Mouse (Mus musculus) T-cell, adult 2 months (primary cell): ENCODE data around the gene Svs5.
A peak's percentile ranks its signal among the peaks of the same experiment; 100 is the strongest.
"Not testable (repeated sequence)": the region's sequence is repeated elsewhere in the genome, so short reads cannot be mapped to it uniquely, and the experiment has no call there.

ENCODE experiments used
- DNase-seq: peaks from one replicate; pipeline ENCODE4 v3.0.0; 2022; ENCODE audit warnings: low spot score

Gene Svs5

DNA sequence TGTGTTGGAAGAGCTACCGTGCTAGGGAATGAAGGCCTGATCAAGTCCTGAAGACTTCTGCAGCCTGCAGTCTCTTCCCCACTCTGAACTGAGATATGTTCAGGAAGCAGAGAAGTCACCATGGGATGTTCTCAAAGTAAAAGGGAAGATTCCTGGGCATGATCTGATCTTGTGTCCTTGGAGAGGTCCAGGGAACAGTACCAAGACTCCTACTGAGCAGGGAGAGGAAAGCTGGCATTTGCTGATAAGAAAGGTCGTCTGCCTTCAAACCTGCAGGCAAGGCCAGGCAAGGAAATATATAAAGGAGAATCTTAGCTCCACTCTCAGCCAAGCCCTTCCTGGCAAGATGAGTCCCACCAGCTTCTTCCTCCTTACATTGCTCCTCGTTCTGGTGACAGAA lies at the start of gene Svs5:
Gene Svs5, plus strand, starts transcription at position 301 of the 400 bp plus-strand sequence.
- DNase-seq, result not testable (repeated sequence)

DNA sequence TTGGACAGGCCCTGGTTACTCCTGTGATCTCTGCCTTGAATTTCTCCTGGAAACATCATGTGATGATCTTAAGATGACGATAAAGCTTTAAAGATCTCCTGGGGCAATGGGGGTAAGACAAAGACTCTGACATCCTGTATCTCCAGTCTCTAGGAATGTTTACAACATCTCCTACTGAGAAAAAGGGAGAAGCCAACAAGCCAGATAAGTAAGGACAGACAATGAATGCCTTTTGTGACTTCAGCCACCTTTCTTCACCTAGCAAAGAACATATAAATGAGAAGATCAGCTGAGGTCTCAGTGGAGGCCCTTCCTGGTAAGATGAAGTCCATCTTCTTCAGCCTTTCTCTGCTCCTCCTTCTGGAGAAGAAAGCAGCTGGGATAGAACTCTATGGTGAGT lies 43.6 kb upstream of the Svs5 start, which contains the start of gene Svs3a:
Gene Svs3a, plus strand, starts transcription at position 301 of the 400 bp plus-strand sequence.
- DNase-seq, result not testable (repeated sequence)

DNA sequence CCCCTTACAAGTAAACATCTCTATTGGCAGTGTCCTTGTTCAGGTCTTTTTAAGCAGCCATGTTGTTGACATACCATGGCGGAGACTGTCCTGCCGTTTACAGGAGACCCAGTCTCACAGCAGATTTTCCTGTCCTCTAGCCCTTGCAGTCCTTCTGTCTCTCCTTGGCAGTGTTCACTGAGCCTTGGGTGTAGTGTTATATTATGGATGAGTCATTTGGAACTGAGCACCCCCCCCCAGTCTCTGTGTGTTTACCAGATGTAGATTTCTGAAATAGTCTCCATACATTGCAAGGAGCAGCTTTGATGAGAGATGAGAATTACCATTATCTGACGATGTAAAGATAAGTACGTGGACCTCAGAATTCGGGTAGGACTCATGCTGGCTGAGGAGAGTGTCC lies 19.9 kb upstream of the Svs5 start:
- DNase-seq, result no peak

DNA sequence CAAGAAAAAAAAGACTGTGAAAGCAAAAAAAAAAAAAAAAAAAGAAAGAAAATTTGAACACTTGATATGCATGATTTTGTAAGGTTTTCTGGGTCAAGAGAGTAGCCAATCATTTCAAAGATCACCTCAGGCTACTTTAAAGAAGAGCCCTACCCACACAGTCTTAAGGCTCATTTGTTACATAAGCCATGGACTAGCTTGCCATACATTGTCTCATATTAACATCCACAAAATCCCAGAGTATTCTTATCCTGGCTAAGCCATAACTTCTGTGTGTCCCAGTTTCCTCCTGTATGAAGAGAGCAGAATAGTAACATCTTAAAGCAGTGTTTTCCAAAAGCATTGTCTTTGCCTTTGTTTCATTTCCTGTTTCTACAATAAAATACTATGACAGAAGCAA lies 17.1 kb upstream of the Svs5 start:
- DNase-seq, result not testable (repeated sequence)

DNA sequence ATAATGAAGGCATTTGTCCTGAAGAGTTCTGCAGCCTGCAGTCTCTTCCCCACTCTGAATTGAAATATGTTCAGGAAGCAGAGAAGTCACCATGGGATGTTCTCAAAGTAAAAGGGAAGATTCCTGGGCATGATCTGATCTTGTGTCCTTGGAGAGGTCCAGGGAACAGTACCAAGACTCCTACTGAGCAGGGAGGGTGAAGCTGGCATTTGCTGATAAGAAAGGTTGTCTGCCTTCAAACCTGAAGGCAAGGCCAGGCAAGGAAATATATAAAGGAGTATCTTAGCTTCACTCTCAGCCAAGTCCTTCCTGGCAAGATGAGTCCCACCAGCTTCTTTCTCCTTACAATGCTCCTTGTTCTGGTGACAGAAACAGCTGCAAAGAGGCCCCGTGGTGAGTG lies 16.1 kb upstream of the Svs5 start, which contains the start of gene Svs6:
Gene Svs6, plus strand, starts transcription at position 301 of the 400 bp plus-strand sequence.
- DNase-seq, result not testable (repeated sequence)

DNA sequence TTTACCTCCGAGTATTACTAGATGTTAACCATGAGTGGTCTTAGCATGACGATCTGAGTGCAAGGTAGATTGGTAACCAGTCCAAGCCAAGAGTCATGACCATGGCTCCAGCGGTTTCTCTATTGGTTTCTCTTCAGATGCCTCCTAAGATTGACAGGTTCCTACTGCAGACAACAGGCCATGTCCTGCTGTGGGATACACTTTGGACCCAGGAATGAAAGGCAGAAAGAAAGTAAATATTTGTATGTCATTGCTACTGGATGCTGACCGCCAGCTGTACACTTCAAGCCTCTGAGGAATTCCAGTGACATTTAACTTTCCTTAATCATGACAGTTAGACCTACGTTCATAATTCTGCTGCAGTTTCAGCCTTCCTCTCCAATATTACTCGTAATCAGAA lies 11.6 kb upstream of the Svs5 start:
- DNase-seq, result no peak

DNA sequence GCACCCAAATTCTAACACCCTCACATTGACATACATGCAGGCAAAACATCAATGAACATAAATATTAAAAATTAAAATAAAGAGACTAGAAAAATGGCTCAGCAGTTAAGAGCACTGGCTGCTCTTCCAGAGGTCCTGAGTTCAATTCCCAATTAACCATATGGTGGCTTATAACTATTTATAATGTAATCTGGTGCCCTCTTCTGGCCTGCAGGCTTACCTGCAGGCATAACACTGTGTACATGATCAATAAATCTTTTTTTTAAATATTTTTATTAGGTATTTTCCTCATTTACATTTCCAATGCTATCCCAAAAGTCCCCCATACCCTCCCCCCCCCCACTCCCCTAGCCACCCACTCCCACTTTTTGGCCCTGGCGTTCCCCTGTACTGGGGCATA lies 11.2 kb downstream of the Svs5 start:
- DNase-seq, result not testable (repeated sequence)

DNA sequence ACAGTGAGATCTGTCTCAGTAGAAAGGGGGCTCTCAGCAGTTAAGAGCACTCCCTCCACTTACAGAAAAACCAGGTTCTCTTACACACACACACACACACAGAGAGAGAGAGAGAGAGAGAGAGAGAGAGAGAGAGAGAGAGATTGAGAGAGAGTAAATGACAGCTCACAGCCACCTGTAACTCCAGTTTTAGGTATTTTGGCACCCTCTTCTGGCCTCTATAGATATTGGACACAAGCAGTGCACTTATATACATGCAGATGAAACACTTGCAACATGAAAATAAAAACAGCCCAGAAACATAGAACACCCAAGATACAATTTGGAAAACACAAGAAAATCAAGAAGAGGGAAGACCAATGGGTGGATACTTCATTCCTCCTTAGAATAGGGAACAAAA lies 15.2 kb downstream of the Svs5 start:
- DNase-seq, result not testable (repeated sequence)

DNA sequence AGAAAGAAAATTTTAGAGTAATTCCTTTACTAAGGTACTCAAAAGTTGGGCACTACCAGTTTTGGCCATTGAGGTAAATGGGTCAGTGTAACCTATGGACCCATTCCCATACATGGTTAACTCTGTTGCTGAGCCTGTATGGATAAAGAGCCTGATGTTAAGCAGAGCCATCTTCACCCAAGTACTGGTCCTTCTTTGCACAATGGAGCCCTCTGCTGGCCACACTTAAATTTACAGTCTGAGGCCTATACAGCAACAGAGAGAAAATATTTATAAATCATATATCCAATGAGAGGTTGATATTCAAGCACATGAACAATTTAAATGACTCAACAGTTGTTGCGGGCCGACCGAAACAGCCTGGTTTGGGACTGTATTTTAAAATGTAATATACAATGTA lies 16.4 kb downstream of the Svs5 start:
- no peak for DNase-seq

DNA sequence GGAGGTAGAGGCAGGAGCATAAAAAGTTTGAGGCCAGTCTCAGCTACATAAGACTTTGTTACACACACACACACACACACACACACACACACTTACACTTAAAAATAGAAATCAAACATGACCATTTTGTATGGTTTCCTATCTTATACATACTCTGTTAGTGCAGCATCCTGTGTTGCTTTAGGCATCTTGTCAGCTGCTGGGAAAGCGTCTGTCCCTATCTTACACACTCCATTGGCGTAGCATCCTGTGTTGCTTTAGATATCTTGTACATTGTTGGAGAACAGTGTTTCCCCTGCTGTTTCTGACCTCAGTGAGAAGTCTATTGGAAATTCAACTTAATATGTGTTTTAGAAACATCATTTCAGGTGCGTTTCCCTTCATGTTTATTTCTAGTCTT lies 20.2 kb downstream of the Svs5 start:
- no peak for DNase-seq

DNA sequence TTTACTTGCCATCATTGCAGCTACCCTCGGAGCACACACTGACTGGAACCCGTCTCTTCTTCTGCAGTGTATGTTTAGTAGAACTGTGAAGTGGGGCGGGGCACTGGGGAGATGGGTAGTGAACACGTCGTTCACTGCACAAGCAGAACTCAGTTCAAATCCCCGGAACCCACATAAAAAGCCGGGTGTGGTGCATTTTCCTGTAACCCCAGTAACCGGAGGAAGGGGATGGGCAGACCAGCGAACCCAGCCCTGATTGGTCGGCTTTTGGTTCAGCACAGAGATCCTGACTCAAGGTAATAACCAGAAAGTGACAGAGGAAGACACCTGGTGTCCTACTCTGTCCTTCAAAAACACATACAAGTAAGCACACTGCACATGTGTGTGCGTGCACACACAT lies 20.8 kb downstream of the Svs5 start:
- peak; percentile 12 for DNase-seq

DNA sequence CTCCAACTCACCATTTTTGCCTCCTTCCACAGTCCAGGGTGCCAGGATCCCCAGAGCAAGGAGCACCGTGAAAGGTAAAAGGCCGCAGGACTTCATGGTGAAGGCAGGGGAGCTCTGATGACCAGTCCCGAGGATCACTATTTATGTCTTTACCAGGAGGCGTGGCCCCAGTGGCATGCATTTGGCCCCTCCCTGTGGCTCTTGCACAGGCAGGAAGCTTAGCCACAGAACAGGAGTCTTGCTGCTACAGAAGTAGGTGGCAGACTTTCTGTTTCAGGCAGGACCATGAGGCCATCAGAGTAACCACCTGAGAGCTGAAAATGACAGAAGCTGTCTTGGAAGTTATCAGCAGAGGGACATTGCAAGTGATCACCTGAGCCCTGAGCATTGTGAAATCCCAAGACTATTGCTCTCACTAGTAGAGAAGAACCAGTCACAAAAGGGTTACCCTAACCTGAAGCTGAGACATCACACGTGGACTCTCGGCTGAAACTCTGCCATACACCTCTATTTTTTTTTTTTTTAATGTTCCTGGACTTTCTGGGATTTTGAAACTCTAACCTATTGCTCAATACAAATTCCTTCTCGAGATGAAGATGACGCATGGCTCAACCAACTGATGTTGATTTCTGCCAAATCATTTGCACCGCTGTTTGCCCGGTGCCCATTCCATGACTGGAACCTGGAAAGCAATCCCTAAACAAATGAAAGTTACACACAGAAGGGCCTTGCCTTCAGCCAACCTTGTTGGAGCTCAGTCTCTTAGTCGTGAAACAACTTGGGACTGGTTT lies 23.8 kb downstream of the Svs5 start:
- DNase-seq, result peak; percentile 9

DNA sequence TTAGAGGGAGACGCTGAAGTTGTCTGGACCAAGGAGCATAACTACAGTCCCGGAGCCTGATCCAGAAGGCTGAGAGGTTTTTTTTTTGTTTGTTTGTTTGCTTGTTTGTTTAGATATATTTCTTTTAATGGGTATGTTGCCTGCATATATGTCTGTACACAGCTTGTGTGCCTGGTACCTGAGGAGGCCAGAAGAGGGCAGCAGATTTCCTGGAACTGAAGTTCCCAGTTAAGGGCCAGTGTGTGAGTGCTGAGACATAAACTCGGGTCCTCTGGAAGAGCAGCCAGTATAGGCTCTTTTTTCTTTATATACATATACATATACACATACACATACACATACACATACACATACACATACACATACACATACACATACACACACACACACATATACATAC lies 25.8 kb downstream of the Svs5 start:
- no peak for DNase-seq

DNA sequence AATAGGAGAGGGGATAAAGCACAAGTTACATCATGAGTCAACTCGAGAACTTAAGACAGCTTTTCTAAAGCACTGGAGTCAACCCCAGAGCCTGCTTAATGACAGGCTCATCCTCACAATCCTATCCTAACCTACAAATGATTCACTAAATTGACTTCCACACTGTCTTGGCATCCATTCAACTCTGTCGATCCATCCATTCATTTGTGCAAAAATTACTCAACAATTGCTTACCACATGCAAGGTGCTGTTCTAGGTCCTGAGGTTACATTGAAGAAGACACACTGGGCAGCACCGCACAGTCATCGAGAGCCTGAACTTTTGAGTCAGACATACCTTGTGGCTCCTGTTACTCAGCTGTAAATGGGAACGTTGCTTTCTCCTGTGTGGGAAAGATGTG lies 26.5 kb downstream of the Svs5 start:
- no peak for DNase-seq

DNA sequence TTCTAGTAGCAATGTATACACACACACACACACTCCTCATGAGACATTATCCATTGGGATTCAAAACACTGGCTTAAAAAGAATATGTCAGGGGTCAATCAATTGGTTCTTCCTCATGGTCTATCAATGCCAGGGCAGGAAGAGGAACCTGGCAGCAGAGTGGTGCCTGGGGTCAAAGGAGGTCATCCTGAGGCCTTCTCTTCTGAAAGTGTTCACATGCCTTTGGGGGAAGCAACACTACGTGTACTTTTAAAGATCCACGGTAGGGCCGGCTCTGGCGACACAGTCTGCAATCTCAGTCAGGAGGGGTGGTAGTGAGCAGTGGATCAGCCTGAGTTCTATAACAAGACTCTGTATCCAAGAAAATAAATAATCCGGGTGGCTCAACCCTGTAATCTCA lies 27.1 kb downstream of the Svs5 start:
- no peak for DNase-seq

DNA sequence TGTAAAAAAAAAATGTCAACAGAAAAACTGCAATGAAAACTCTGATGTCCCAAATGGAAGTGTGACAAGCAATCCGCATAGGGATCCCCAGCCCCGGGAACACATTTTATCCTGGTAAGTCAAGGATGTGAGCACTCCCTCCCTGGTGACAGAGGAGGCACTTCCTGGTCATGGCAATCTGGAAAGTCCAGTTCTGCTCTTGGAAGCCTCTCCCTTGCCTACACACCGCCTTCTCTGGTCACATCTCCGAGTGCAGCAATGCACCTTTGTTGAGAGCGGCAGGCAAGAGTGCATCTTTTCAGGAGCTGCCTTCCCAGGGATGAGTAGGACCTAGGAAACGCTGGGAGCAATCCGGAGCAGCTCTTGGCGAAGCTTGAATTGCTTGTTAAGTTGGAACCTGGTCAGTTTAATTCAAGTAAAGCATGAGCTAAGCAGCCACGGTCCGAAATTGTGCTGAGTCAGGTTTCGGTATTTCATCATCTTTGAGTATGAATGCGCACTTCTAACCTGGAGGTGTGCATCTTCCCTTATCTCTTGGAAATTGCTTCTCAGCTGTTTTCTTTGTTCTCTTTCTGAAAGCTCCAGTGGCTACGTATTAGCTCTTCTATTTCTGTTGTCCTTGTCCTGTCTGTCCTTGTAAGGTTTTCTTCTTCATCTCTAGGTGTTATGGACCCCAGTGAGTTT lies 28.6 kb downstream of the Svs5 start:
- DNase-seq, result no peak

DNA sequence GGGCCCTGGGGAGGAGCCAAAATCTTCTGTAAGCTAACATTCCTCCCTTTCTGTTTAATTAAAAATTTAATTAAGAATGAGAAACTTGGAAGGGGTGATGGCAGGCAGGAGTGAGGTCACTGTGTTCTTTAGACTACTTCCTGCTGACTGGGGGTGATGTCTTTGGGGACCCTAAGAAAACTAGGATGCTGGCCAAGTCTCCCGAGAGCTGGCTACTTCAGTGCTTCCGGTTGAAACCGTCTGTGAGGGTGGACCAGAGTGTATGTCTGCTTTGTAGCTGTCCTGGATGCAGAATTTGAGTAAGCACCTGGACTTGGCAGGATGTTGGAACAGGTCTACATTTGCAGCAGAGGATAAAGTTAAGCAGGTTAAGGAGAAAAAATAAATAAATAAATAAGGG lies 34.4 kb downstream of the Svs5 start:
- DNase-seq, result no peak

DNA sequence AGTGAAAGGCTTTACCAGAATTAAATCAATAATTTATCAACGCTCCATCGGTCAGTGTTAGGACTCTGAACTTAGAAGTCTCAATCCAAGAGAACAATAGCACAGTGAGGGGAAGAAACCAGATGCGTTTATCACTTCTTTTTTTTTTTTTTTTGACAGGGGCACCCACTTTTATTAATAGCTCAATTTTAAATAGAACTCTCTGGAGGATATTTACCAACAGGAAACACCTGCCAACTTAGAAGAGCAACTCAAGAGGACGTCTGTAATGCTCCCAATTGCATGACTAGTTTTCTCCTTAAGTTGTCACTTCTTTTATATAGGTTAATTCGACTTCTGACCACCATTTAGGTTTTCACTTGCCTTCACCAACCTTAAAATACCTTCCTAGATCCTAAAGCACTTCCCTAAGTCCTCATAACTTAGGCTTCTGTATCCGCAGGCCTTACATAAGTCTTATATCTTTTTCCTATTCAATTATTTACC lies 36.1 kb downstream of the Svs5 start:
- no peak for DNase-seq

DNA sequence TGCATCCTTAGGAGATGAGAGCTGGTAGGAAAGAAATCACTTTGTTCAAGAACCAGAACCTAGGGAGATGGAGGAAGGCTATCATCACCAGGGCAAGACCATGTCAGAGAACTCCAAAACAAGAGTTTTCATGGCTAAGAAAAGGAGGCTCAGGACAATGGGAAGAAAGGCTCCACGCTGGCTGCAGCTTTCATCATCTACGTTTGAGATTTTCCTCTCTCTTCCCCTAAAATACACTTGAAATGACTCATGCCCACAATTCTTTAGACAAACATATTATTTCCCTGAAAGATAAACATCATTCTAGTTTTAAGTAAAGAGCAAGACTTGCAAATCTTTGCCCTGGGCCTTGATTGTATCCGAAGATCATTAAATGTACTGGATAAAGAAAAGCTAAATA lies 38.8 kb downstream of the Svs5 start:
- no peak for DNase-seq

DNA sequence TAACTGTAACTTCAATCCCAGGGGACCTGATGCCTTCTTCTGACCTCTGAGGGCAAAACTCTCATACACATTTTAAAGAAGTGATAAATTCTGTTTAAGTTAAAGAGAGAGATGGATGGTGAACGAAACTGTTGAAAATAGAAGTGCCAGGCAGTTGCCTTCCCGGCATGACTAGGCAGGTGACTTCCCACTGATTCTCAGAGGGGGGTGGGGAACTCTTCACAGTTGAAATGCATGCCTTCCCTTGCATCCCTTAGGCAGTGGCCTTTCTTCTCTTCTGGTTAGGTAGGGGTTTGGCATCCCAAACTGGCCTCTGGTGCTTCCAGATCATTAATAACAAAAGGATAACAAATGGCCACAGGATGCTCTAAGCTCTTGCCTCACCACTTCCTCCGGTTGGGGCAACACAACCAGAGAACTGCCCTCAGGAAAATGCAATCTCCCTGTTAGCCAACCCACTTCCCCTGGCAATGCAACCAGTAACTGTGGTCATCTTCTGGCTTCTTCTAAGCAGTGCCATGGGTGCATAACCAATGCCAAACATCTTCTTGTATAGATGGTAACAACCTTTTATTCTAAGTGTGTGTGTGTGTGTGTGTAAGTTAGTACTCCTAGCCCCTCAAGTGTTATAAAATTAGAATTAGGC lies 40.0 kb downstream of the Svs5 start:
- no peak for DNase-seq

DNA sequence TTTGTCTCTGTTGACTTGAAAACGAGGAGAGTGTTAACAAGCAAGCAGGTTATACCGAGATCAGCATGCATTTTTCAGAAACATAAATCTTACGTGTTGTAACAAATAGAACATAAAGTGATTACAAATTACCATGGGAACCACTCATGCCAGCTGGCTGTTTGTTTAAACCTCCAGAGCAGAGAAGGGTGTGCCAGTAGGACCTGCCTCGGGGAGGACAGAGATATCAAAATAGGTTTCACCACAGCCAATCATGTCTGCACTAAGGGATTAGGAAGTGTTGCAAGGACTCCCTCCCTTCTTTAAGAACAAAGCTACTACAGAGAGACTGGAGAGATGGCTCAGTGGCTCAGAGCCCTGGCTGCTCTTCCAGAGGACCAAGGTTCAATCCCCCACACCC lies 40.6 kb downstream of the Svs5 start:
- DNase-seq, result no peak

DNA sequence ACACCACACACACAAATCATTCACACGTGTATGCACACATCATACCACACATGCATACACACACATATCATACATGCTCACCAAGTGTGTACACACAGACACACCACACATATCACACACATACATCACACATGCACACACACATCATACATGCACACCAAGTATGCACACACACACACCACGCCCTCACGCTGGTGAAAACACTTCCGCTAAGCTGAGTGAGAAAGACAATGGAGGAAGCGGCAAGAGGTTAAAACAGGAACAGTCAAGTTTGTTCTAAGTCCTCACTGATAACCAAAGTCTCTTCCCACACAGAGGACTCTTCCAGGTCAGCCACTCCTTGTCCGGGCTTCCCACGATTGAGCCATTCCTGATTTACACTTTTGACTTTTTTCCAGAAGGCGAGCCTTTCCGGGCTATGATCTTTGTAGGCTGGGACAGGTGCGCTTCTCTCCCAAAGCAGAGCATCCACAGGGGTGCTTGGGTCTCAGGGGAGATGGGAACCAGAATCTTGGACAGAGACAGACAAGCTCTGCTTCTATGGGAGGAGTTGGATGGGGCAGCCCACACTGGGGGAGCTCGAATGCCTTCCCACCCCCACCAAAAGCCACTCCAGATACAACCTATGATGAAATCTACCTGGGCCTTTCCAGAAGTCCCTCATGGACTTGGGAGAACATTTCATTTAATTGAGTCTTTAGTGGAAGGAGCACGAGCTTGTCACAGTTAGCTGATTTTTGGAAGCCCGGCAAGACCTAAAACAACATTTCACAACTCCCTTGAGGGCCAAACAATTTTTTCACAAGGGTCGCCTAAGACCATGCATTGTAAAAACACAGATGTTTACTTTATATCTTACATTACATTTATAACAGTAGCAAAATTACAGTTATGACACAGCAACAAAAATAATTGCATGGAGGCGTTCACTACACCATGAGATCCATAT lies 45.2 kb downstream of the Svs5 start:
- no peak for DNase-seq
